Mouse (Mus musculus) hindbrain, embryonic 14.5 days (tissue): ENCODE results near the gene Krtap10-10. TPM values are rescaled to one million over a fixed set of nuclear protein-coding genes. Genes with fewer than 3 reads are reported as not detected.

Experiments used
- polyA plus RNA-seq: library from polyadenylated mRNA; unstranded; fragments of >200 nt; fragmentation: Nextera tagmentation; extraction: Ambion mirVana; gene quantifications from 2 replicates; pipeline ENCODE4 v1.2.1, GENCODE M21; 2014

Krtap10-10 gene
- polyA plus RNA-seq, 1 experiment from 2014 or later = not detected

Other genes starting within 250 kb of the Krtap10-10 start
- gene Sumo3, start 229.8 kb upstream of the Krtap10-10 start, polyA plus RNA-seq = 235 and 260 TPM in 2 replicates
- gene Gm49325, start 229.8 kb upstream of the Krtap10-10 start, polyA plus RNA-seq = 3.8 and 5.1 TPM in 2 replicates
- 54.1 and 54.7 TPM in 2 replicates for gene Ube2g2, start 213.7 kb upstream of the Krtap10-10 start, polyA plus RNA-seq
- 0.94 and 1.2 TPM in 2 replicates for gene Tspear, start 149.4 kb upstream of the Krtap10-10 start, polyA plus RNA-seq
- not detected in 2 replicates for gene Gm19402, start 145.2 kb upstream of the Krtap10-10 start, polyA plus RNA-seq
- not detected in 2 replicates for gene Gm9508, start 138.7 kb upstream of the Krtap10-10 start, polyA plus RNA-seq
- not detected in 2 replicates for gene Gm10272, start 129.3 kb upstream of the Krtap10-10 start, polyA plus RNA-seq
- gene Gm10024, start 124.5 kb upstream of the Krtap10-10 start, polyA plus RNA-seq = not detected in 2 replicates
- not detected in 2 replicates for gene Gm10142, start 120.1 kb upstream of the Krtap10-10 start, polyA plus RNA-seq
- gene Krtap12-1, start 115.3 kb upstream of the Krtap10-10 start, polyA plus RNA-seq = not detected in 2 replicates
- not detected in 2 replicates for gene Gm10100, start 109.5 kb upstream of the Krtap10-10 start, polyA plus RNA-seq
- gene Gm18596, start 93.3 kb upstream of the Krtap10-10 start, polyA plus RNA-seq = not detected in 2 replicates
- not detected in 2 replicates for gene Gm9736, start 84.6 kb upstream of the Krtap10-10 start, polyA plus RNA-seq
- gene Gm3233, start 76.3 kb upstream of the Krtap10-10 start, polyA plus RNA-seq = not detected in 2 replicates
- gene Gm3238, start 64.6 kb upstream of the Krtap10-10 start, polyA plus RNA-seq = not detected in 2 replicates
- gene Gm7138, start 59.0 kb upstream of the Krtap10-10 start, polyA plus RNA-seq = not detected in 2 replicates
- gene Gm3250, start 53.4 kb upstream of the Krtap10-10 start, polyA plus RNA-seq = not detected in 2 replicates
- gene Gm7137, start 47.7 kb upstream of the Krtap10-10 start, polyA plus RNA-seq = not detected in 2 replicates
- not detected in 2 replicates for gene Gm9639, start 40.9 kb upstream of the Krtap10-10 start, polyA plus RNA-seq
- gene Gm19668, start 36.8 kb upstream of the Krtap10-10 start, polyA plus RNA-seq = not detected in 2 replicates
- not detected in 2 replicates for gene Gm9507, start 24.1 kb upstream of the Krtap10-10 start, polyA plus RNA-seq
- gene Gm2696, start 21.3 kb upstream of the Krtap10-10 start, polyA plus RNA-seq = not detected in 2 replicates
- not detected in 2 replicates for gene Krtap10-4, start 8.9 kb upstream of the Krtap10-10 start, polyA plus RNA-seq
- not detected in 2 replicates for gene Gm36176, start 10.9 kb downstream of the Krtap10-10 start, polyA plus RNA-seq
- gene Gm10318, start 16.9 kb downstream of the Krtap10-10 start, polyA plus RNA-seq = not detected in 2 replicates
- gene Gm3285, start 26.0 kb downstream of the Krtap10-10 start, polyA plus RNA-seq = not detected in 2 replicates
- 19.6 and 20.3 TPM in 2 replicates for gene Lrrc3, start 66.6 kb downstream of the Krtap10-10 start, polyA plus RNA-seq
- gene Trpm2, start 134.6 kb downstream of the Krtap10-10 start, polyA plus RNA-seq = 6.3 and 6.4 TPM in 2 replicates
- 46.9 and 48.1 TPM in 2 replicates for gene 1810043G02Rik, start 142.6 kb downstream of the Krtap10-10 start, polyA plus RNA-seq
- 93.5 and 98.2 TPM in 2 replicates for gene Pfkl, start 174.1 kb downstream of the Krtap10-10 start, polyA plus RNA-seq
- gene Dnmt3l, start 206.0 kb downstream of the Krtap10-10 start, polyA plus RNA-seq = not detected in 2 replicates
- 0.09 and 0.15 TPM in 2 replicates for gene Aire, start 207.7 kb downstream of the Krtap10-10 start, polyA plus RNA-seq
- gene Icosl, start 233.4 kb downstream of the Krtap10-10 start, polyA plus RNA-seq = 0.79 and 1.1 TPM in 2 replicates